Mouse (Mus musculus) regulatory T cell (primary cell): ENCODE measurements around the gene Fbxo31.

ENCODE experiments used
- in situ Hi-C: fragments of 300-600 bp; cut with MboI, MseI; formaldehyde crosslinking; loops from one replicate; pipeline ENCODE4 v1.15.1; 2025; ENCODE audit warnings: high pct_unique_total_duplicates

Fbxo31 gene

DNA sequence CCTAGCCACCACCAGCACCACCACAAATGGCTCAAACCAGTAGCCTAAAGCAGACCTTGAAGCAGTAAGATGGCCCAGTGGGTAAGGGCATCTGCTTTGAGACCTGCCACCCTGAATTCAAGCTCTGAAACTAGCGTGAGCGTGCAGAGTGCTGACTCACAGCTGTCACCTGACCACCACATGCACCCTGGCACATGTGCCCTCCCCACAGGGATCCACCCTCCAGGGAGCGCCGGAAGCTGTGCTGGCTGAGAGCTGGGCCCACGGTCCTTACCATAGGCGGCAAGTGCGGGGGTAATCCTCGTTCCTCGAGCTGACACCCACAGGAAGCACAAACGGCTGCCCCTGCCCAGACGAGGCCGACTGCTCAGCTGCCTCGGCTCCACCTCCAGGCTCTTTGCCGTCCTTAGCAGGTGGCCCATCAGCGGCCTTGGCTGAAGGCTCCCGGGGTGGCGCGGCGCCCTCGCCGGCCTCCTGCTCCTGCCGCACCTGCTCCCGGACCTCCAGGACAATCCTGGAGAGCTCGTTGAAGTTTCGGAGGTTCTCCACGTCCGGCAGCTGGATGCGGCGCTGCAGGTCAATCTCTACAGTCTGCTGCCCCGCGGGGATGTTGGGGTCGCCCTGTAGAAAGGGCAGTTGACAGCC is 24.7 kb downstream of the Fbxo31 start:
- in situ Hi-C loops: no loop called here

DNA sequence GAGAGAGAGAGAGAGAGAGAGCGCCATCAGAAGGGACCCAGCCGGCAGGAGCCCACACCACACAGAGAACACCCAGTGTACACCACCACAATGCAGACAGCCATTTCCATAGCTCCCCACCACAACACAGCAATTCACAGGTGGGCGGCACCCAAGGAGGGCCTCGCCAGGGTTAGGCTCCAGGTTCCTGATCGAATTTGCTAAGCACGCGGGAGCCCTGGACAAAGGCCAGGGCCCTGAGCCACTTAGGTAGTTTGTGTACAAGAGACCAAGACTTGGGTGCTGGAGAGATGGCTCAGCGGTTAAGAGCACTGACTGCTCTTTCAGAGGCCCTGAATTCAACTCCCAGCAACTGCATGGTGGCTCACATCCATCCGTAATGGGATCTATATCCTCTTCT is 26.1 kb downstream of the Fbxo31 start:
- in situ Hi-C loops: no loop called here

DNA sequence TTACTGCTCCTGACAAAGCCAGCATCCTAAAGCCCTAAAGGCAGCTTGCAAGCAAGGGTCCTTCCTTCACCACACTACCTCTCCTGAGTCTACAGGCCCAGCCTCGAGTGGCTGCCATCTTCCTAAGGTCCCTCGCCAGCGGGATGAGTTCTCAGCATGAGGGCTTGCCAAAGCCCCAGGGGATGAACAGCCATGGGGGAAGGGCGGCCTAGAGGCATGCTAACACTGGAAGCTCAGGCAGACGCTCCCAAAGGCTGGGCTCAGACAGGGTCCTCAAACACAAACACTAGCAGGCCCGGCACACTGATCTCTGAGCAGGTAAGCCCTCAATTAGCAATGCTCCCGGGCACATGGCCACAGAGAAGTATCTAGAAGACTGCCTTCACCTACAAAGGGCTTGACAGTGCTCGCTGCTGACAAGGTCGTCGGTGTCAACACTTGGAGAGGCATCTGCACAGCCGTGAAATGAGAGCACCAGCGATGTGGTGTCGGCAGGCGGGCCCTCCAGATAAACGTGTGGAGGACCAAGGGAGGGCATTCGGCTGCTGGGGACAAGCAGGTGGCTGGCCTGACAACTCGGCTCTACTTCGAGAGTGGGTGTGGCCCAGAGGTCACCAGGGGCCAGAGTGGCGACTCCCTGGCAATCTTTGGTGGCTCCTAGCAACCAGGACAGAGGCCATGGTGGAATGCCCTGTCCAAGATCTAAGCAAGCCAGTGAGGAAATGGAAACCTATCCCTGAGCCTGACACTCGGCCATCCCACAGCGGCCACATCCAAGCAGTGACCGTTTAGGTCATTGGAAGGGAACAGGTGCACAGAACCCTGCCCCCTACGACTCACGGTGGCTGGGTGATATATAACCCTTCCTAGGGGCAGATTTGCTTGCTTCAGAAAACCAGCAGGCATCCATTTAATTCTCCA is 27.3 kb downstream of the Fbxo31 start:
- in situ Hi-C loops: no loop called here

DNA sequence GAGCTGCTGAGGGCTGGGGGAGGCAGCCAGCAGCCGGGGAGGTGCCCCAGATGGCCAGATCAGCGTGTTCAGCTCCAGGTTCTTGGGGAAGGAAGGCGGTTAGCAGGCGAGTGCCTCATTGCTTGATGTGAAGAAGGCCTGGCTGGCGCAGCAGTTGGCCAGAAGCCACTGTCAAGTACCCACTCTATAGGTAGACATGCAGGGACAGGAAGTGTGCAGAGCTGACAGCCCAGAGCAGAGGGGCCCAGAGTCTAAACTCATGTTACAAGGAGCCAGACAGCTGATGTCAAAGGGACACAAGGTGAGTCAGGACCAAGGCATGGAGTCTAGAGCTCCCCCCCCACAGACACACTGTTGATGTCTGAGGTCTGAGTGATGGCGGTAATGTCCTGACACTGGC is 28.6 kb downstream of the Fbxo31 start:
- in situ Hi-C loops: no loop called here

DNA sequence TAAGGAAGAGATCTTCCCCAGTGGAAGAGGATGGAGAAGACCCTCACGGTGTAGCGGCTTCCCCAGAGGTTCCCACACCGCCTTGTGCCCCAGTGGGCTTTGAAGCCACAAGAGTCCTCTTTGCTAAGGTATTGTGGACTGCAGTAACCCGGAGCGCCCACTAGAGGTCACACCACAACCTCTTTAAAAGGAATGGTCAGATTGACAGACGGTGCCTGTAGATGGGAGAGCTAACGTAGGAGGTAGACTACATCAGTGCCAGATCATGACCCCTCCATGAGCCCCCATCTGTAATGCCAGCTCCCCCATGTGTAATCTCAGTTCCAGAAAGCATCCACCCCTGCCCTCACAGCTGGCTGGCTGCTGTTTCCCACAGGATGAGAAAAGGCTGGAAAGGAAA is 31.5 kb downstream of the Fbxo31 start:
- in situ Hi-C loops: loop anchor here (5.0 kb wide), 1 partner anchor 45 kb away; the partner anchor contains the start of gene Map1lc3b

DNA sequence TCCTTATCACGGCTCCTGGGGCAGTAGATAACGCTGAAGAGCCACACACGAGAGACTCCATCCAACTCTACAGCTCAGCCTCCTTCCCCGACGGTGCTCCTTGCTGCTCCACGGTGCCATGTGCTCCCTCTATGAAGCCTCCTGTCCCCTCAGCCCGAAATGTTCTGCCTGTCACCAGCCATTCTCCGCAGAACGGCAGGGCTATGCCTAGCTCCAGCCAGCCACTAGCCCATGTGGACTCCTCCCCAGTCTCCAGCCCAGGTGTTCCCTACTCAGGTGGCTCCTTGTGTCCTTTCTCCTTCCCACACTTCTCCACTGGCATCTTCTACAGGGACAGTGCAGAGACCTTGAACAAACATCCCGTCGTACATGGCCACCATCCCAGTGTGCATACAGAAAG is 33.7 kb downstream of the Fbxo31 start:
- in situ Hi-C loops: loop anchor here (5.0 kb wide), 1 partner anchor 47 kb away; the partner anchor contains the start of gene Map1lc3b

DNA sequence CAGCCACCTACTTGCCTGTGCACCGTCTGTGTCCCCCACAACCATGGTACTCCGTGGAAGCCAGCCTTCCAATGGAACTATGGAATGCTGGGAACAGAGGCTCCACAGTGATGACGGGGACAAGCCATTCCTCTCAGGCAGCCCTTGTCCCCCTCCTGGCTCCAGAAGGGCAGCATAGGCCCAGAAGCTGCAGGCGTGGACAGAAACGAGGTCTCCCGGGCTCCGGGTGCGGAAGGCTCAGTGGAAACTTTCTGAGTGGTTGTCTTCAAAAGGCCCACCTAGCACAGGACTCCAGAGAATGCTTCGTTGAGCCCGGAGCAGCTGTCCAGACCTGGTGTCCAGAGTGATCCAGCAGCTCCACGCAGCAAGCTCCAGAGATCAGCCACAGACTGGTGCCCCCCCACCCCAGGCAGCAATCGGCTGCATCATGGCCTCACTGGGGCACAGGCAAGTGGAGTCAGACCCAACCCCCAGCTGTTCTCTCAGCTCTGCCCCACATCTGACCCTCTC is 34.3 kb downstream of the Fbxo31 start, which contains the start of gene 1700018B08Rik:
Gene 1700018B08Rik (minus strand): TSS at position 45 of the 510 bp plus-strand sequence.
- in situ Hi-C loops: no loop called here

DNA sequence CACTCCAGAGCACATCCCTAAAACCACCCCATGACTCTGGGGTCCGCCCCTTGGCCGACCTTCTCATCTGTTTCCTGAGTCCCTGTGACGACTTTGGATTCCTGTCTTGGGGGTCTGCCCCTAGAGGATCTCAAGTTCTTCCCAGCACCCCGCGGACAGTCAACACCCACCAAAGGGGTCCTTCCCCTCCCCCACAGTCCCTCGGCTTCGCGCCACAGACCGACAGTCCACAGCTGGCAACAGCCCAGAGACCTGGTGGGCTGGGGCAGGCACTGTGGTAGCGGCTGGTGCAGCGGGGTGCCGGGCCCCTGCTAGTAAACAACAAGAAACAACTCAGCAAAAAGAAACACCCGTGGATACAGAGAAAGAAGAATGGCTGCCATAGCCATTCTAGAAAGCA is 35.7 kb downstream of the Fbxo31 start:
- in situ Hi-C loops: no loop called here

DNA sequence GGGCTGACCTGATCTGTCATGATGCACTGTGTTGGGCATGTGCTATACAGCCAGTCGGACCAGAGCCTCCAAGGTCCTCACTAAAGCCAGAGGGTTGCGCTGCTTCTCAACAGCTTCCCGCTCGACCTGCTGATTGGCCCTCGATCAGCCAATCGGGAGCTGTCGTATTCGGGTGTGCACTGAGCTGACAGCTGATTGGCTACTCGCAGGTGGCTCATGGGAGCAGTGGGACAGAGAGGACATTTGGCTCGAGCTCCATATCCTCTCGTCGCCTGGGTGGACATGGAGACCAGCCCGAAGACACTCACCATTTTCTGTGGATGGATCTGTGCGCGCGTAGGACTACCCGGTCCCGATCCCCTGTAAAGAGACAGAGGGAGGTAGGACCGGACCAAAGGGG is 36.7 kb downstream of the Fbxo31 start:
- in situ Hi-C loops: no loop called here

DNA sequence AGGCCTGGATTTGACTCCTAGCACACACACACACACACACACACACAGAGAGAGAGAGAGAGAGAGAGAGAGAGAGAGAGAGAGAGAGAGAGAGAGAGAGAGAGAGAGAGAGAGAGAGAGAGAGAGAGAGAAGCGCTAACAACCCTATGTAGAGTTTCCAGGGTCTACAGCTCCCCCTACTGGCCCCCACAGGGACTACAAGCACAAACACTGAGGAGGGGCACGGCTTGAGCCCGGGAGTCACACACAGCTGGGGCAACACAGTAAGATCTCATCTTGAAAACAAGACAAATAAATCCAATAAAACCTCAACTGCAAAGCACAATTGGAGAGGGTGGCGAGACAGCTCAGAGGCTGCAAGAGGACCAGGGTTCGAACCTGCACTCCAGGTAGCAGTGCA is 46.2 kb downstream of the Fbxo31 start:
- in situ Hi-C loops: no loop called here

DNA sequence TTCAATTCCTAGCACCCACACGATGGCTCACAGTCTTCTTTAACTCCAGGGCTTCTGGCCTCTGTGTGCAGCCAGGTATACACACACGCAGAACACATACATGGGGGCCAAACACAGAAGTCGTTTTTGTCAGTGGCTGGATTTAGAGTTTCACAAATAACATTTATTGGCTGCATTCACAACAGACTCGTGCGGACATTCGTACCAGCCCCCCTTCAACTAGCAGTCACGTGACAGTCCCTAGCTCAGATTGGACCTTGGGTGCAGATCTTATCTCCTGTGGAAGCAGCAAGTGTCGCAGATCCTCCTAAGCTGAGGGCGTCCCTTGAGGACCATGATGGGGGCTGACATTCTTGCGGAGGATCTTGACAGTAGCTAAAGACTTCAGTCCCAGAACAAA is 48.0 kb downstream of the Fbxo31 start:
- in situ Hi-C loops: no loop called here

DNA sequence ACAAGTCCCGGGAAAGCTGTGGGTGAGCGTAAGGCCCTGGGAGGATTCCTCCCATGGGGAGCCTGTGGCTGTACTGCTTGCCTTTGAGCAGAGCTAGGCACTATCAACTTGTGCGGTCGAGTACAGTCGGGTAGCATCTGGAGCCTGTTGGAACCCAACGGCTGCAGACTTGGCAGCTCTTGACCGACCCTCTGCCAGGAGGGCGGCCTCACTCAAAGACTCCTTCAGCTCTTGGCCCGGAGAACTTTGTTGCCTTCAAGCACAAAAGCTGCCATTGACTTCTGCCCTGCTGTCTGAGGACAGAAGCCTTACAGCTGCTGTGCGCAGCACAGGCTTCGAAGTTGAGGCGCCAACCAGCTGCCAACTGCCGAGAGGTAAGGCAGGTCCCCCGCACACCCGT is 49.8 kb downstream of the Fbxo31 start:
- in situ Hi-C loops: no loop called here

DNA sequence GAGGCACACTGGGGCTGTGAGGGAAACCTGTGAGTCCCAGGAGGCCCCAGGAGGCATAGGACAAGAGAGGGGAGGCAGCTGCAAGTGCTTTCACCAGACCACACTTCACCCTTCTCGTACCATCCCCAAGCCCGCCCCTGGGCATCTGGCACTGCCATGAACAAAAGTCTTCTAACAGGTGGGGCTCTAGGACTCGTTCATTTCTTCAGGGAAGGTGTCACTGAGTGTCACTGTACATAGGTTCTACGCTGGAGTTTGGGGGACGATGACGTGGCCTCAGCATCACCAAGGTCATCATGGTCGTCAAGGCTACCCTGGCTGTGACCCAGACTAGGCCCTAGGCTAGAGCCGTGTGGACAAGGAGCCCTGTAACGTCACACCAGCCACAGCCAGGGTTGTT is 50.9 kb downstream of the Fbxo31 start:
- in situ Hi-C loops: no loop called here

DNA sequence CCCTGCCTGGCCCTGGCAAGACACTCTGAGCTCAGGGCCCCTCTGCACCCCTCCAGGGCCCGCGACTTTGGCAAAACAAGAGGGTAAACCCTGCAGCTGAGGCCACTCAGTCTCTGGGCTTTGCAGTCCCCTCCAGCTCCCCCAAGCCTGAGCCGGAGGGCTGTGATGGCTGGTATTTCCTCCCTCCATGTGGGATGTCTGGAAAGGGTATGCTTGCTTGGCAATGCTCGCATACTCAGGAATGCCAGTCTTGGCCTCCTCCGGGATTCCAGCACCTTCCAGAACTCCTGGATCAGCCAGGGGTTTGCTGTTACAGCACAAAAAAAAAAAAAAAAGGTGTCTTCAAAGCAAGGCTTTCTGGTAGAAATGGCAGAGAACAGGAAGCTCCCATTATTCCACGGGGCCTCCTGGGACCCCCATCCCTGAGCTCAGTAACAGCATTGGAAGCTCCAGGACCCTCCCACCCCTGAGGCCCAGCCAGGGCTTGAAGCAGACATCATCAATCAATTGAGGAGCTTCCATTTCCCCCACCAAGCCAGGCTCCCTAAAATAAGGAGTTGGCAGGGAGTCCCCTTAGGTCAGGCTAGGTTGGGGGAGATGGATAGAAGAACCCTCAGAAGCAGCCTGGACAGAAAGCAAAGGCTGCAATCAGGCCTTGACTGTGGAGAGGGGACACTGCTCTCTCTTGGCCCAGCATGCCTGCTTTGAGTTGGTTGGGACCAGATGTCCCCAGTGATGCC is 51.6 kb downstream of the Fbxo31 start:
- in situ Hi-C loops: no loop called here

DNA sequence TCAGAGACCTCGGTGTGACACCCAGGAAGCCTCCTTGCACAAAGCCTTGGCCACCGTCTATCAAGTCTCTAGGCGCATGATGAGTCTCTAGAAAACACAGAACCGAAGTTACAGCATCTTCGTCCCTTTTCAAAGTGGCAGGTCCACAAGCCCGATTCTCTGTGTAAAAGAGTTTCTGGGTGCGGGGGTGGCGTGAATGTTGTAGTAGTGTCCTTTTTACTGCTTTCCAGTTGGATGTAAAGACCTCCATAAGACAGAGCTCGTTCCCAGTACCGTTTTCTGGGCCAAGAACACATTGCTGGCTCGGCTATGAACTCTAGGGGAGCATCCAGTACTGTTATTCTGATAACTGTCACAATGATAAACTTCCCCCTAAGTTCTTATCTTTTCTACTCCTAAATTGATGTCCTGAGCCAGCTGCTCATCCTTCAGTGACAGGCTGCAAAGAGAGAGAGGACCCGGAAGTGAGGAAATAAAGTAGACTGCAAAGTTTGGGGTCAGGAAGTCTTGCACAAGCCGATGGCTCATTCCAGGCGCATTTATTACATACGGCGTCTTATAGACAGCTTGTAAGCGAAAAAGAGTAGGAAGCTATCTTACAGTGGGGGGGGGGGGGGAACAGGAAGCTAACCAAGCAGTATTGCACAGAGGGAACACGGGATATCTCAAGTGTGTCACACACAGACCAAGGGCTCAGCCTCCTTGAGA is 53.3 kb downstream of the Fbxo31 start:
- in situ Hi-C loops: no loop called here

DNA sequence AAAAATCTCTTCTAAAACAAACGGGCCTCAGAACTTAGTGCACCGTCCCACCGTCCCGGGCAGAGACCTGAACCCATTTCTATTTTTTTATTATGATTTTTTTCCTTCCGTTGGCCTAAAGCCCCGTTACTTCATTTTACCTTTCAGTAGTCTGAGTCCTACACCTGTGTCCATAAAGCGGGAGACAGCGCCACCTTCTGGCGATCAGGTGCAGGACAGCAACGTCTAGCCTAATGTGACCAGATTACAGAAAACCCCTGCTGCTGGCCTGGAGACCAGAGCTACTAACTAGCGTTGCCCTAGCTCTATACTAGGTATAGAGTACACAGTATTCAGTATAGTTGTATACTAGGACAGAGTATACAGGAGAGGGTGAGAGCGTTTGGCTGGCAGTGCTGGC is 65.2 kb downstream of the Fbxo31 start:
- in situ Hi-C loops: loop anchor here (5.0 kb wide), 1 partner anchor 411 kb away; no protein-coding TSS in a partner anchor

DNA sequence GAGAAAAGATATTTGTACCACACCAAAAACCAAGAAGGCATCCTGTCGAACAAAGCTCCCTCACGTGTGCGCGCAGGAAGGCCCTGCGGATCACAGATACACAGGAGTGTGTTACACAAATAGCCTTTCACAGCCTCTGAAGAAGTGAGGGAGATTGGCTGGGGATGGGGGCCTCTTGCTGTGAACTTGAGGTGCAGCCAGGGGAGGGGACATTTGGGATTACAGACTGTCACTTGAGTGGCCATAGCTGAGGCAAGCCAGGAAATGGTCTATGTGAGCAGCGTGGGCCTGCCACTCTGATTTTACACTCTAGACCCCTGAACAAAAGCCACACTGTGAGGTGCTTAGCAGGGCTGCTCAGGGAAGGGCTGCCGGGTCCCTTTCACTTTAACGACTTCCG is 66.9 kb downstream of the Fbxo31 start:
- in situ Hi-C loops: loop anchor here (5.0 kb wide), 1 partner anchor 409 kb away; no protein-coding TSS in a partner anchor
